Comparison of ENCODE assay signal across 19 mouse cellular contexts in genomic region chr15:80501106-80502096, GRCm38 (mm10).
A peak's percentile ranks its signal among the peaks of the same experiment; 100 is the strongest.
DNase-seq lines count a peak whose midpoint lies in the region; ATAC-seq and TF ChIP-seq lines count a peak whose summit lies in the region.
"Had no signal": no experiment of that assay in that cellular context is flagged by ENCODE, and none has a peak within 500 bp of the region (broad histone marks: within the 10 kb centered on the region; RNA-seq: fewer than 3 reads in every experiment).

No protein-coding gene starts in this region.

- DNase-seq in cerebellum, adult 11 months = peak; percentile 65
- no peak for DNase-seq in cerebellum, postnatal 4 days (ENCODE audit: low spot score in 2 of 2)
- DNase-seq in left cerebral cortex, adult 2 months (ENCODE audit: extremely low spot score in 1 of 2, low spot score in 2 of 2) = no peak
- DNase-seq in left cerebral cortex, adult 18-20 months (ENCODE audit: low spot score in 2 of 2) = no peak
- peak; percentile 52 to 64 for DNase-seq in cerebellum, postnatal 14 days
- DNase-seq in spleen, adult 18-20 months = no peak
- DNase-seq: gastrocnemius, postnatal 25 days; kidney, adult 18-20 months; kidney, postnatal 10 days; lung, adult 2 months had no signal

- H3K4me3 ChIP-seq in left cerebral cortex, adult 2 months = no peak overlapping the region
- no peak overlapping the region for H3K4me3 ChIP-seq in hindbrain, embryonic 16.5 days (ENCODE audit: low read length)
- H3K4me3 ChIP-seq: heart, embryonic 10.5 days; hindbrain, embryonic 10.5 days; limb, embryonic 12.5 days; liver, embryonic 12.5 days; neural tube, embryonic 12.5 days had no signal

- TF ChIP-seq CTCF in left cerebral cortex, adult 2 months (IDR thresholded peaks at IDR 0.05) = no peak; the same call in 1 of the 2 replicates

- H3K27ac ChIP-seq in left cerebral cortex, adult 2 months = peak overlapping the region; percentile 64; the same call in 1 of the 2 replicates
- H3K27ac ChIP-seq in hindbrain, embryonic 16.5 days (ENCODE audit: low read depth, low read length) = no peak overlapping the region
- H3K27ac ChIP-seq: heart, embryonic 10.5 days; hindbrain, embryonic 10.5 days; limb, embryonic 12.5 days; liver, embryonic 12.5 days; neural tube, embryonic 12.5 days had no signal

- no peaks in the 10 kb centered on the region for H3K9me3 ChIP-seq in hindbrain, embryonic 16.5 days (ENCODE audit: control insufficient read depth, low read length)
- H3K9me3 ChIP-seq: G1E; heart, embryonic 10.5 days; hindbrain, embryonic 10.5 days; limb, embryonic 12.5 days; liver, embryonic 12.5 days; neural tube, embryonic 12.5 days had no signal

- intact Hi-C loops in left cerebral cortex, adult 2 months (cut with DNase I) = loop anchor here (1.0 to 5.0 kb wide), 4 partner anchors 113 to 214 kb away; partner anchors contain the start of gene Cacna1i

- ATAC-seq in monocyte, adult 5-6 weeks (replicated peaks; ENCODE audit: insufficient number of reproducible peaks, low FRiP score, low TSS enrichment, poor library complexity, severe bottlenecking) = peak; percentile 65; the same call in 1 of the 2 replicates
- no peak for ATAC-seq in hindbrain, embryonic 16.5 days
- ATAC-seq: liver, embryonic 12.5 days had no signal

- H3K4me2 ChIP-seq in hindbrain, embryonic 16.5 days (ENCODE audit: low read length) = no peak overlapping the region
- H3K4me2 ChIP-seq: limb, embryonic 12.5 days; liver, embryonic 12.5 days; midbrain, embryonic 11.5 days; neural tube, embryonic 12.5 days had no signal

- H3K9ac ChIP-seq in hindbrain, embryonic 16.5 days (ENCODE audit: low read depth, low read length) = no peak overlapping the region
- H3K9ac ChIP-seq: limb, embryonic 12.5 days; liver, embryonic 12.5 days; neural tube, embryonic 12.5 days had no signal

- no peaks in the 10 kb centered on the region for H3K36me3 ChIP-seq in hindbrain, embryonic 16.5 days (ENCODE audit: control insufficient read depth, insufficient read depth, low read length)
- H3K36me3 ChIP-seq: G1E; heart, embryonic 10.5 days; hindbrain, embryonic 10.5 days; limb, embryonic 12.5 days; liver, embryonic 12.5 days; neural tube, embryonic 12.5 days had no signal

- H3K27me3 ChIP-seq in hindbrain, embryonic 16.5 days (replicated peaks; ENCODE audit: control insufficient read depth, insufficient read depth, low read length) = no peaks in the 10 kb centered on the region; the same call in 1 of the 2 replicates
- H3K27me3 ChIP-seq: limb, embryonic 12.5 days; liver, embryonic 12.5 days; neural tube, embryonic 12.5 days had no signal

- 90% methylated on average over 21 of the region's 21 CpGs for WGBS in hindbrain, embryonic 16.5 days

- H3K4me1 ChIP-seq in hindbrain, embryonic 16.5 days (ENCODE audit: control insufficient read depth, insufficient read depth, low read depth, low read length) = peaks cover 3% of the 10 kb centered on the region; the same call in 1 of the 2 replicates
- H3K4me1 ChIP-seq: heart, embryonic 10.5 days; limb, embryonic 12.5 days; liver, embryonic 12.5 days had no signal

Comparison
In these comparisons a context has a peak if more than half of its experiments do, and no peak if none do; other contexts are left out.
1. DNase-seq: peak in cerebellum, adult 11 months (single experiment) and cerebellum, postnatal 14 days (2 of 2); none in cerebellum, postnatal 4 days (0 of 2), left cerebral cortex, adult 2 months (0 of 2), left cerebral cortex, adult 18-20 months (0 of 2) and spleen, adult 18-20 months (0 of 2).